Mouse (Mus musculus): Measurements from ENCODE around the gene Tfdp1.

Tfdp1 gene

GRCm38 (mm10) chr8:13427351-13427750 lies 88.8 kb downstream of the Tfdp1 start:
- DNase-seq: peak; percentile 34
